Mouse (Mus musculus) regulatory T cell (primary cell): ENCODE measurements around the gene Gm44805.

Experiments used
- in situ Hi-C: fragments of 300-600 bp; cut with MboI, MseI; formaldehyde crosslinking; loops from one replicate; pipeline ENCODE4 v1.15.1; 2025; ENCODE audit warnings: high pct_unique_total_duplicates

Gm44805 gene

DNA sequence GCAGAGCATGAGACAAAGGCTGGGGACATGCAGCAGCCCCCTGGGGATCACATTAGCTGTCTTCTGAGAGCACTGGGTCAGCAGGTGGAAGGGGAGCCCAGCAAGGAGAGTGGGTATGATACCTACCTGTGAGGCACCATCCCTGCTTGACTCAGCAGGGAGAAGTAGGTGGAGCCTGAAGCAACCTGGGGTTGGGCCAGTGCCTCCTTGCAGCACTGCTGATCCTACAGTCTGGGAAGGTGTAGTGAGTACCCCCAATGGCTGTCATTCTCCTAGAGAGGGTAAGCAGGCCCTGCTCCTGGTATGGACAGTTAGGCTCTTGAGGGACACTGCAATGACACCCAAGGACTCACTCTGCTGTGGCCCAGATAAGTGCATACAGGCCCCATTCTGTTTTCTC, 48.9 kb downstream of the Gm44805 start:
- in situ Hi-C loops, result no loop called here

DNA sequence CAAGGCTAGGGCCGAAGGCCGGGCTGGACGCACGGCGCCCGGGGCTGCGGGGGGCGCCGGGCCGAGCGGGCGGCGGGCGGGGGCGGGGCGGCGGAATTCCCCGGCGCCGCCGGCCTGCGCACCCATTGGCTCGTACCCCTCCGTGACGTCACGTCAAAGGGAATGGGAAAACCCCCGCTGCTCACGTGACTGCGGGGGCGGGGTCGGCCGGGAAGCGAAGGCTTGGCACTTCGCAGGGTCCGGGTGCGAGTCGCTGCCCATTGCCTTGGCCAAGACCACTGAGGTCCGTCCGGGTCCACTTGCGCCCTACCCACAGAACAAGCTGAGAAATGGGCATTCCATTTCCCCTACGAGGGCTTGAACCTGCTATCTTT, 51.9 kb downstream of the Gm44805 start, which contains the start of gene Relb:
TSS of gene Relb (minus strand) at position 78 of the 374 bp plus-strand sequence.
- in situ Hi-C loops, result loop anchor here (5.0 kb wide), 1 partner anchor 1772 kb away; no protein-coding TSS in a partner anchor

DNA sequence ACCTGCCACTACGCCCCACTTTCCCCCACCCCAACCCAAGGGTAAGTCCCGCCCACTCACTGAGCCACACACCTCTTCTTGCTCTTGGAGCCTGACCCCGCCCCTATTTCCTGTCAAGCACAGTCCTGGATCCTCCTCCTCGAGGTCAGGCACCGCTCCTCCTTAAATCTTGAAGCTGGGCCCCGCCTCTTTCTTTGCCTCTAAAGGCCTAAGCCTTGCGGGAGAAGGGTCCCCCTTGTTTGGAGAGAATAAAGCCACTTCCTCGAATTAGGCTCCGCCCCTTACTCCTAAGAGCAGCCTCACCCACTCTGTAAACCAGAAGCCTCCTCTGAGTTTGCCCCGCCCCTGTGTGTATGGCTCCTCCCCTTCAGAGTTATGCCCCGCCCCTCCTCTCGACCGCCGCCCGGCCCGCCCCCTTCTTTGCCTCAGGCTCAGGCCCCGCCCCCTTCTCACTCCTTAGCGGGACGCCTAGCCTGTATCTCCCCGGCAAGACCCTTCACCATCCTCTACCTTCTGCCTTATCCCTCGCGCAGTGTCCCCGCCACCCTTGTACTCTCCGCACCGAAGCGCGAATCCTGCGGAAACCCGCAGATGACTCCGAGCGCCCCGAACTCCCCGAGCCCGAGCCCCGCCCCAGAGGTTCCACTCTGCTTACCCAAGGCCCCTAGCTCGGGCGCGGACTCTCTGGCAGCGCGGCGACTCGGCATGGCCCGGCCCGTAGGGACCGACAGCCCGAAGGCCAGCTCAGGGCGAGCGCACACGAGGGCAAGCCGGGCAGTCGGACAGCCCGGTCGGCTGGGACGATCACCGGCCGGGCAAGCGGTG, 52.5 kb downstream of the Gm44805 start:
- in situ Hi-C loops, result loop anchor here (5.0 kb wide), 1 partner anchor 1771 kb away; no protein-coding TSS in a partner anchor

DNA sequence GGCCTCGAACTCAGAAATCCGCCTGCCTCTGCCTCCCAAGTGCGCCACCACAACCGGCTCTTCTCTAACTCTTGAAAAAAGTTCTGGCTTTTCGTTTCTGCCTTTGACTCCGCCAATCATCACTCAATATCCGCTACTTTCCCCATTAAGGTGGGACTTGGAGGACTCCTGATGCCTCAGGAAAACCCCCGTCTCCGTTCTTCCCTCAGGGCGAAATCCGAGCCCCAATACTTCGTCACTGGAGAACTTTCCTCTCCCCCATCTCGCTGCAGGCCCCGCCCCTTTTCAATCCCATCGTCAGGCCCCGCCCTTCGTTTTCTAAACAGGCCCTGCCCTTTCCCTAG, 53.1 kb downstream of the Gm44805 start:
- in situ Hi-C loops, result loop anchor here (5.0 kb wide), 1 partner anchor 1771 kb away; no protein-coding TSS in a partner anchor

DNA sequence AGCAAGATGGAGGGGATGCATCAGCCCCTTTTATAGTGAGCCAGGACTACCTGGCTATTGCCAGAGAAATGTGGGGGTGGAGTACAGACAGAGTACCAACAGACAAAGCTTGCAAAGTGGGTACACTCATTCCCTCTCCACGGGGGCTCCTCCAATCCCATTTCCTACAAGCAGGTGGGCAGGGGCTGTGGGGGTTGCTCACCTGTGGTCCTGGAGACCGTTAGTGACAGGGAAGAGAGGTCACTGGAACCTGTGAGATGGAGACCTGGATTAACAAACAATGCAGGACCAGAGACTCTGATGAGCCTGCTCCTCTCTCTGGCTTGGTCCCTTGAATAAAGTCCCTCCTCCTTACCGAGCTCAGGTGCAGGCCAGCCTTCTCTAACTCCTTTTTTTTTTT, 53.5 kb downstream of the Gm44805 start:
- in situ Hi-C loops, result loop anchor here (5.0 kb wide), 1 partner anchor 1770 kb away; no protein-coding TSS in a partner anchor

DNA sequence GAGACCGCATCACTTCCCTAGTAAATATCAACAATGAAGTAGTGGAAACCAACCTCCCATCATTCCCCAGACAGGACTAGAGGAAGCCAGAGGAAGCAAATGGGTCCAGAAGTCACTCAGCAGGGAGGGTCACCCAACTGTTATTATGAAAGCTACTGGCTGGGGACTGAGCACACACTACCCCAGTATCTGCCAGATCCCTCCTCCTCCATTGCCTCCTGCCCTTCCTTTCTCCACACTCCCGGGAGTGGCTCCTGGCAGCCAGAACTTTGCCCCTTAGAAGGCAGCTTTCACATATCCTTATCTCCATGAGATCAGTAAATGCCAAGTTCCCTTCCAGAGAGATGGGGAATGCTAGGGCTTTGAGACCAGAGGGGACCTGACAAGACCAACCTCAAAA, 57.8 kb downstream of the Gm44805 start:
- in situ Hi-C loops, result no loop called here

DNA sequence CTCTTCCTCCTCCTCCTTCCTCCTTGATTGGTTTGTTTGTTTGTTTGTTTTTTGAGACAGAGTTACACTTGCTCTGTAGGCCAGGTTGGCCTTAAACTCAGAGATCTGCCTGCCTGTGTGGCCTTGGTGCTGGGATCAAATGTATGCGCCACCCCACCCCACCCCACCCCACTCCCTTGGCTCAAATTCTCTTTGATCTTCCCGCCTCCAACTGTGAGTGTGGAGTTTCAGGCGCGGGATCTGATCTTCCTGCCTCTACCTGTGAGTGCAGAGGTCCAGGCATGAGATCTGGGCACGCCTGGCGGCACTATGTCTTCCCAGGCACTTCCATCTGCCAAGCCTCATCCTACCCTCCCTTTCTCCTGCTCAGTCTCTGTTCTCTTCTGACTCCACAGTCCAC, 59.0 kb downstream of the Gm44805 start:
- in situ Hi-C loops, result no loop called here
